Mouse (Mus musculus) activated CD4-positive, CD25-positive, alpha-beta regulatory T cell, adult 9 weeks (primary cell): ENCODE results near the gene Arfgap2. TPM values are rescaled to one million over a fixed set of nuclear protein-coding genes. Genes with fewer than 3 reads are reported as not detected.

Experiments
- polyA plus RNA-seq: library from polyadenylated mRNA; unstranded; fragments of 100-300 nt; shearing (Covaris generic); gene quantifications from one replicate; pipeline ENCODE4 v1.2.1, GENCODE M21; 2017

Gene Arfgap2
- 127 TPM for polyA plus RNA-seq

GRCm38 (mm10) chr2:91264711-91265681 lies at the start of gene Arfgap2:
Arfgap2 (plus strand) TSS chr2:91264974.

GRCm38 (mm10) chr2:91236601-91237510 lies 27.9 kb upstream of the Arfgap2 start, which contains the start of gene Ddb2:
Ddb2 (minus strand) TSS chr2:91236982.

GRCm38 (mm10) chr2:91255661-91256150 lies 9.1 kb upstream of the Arfgap2 start, which contains the start of gene Pacsin3:
Pacsin3 (plus strand) TSS chr2:91255954.

Other genes with a start within 250 kb of the Arfgap2 start
- 6.2 TPM for gene Rapsn, start 229.4 kb upstream of the Arfgap2 start, polyA plus RNA-seq
- 282 TPM for gene Psmc3, start 211.0 kb upstream of the Arfgap2 start, polyA plus RNA-seq
- 36.3 TPM for gene Slc39a13, start 194.6 kb upstream of the Arfgap2 start, polyA plus RNA-seq
- 1.2 TPM for gene Spi1, start 182.6 kb upstream of the Arfgap2 start, polyA plus RNA-seq
- gene Mybpc3, start 146.8 kb upstream of the Arfgap2 start, polyA plus RNA-seq = not detected
- 132 TPM for gene Madd, start 81.1 kb upstream of the Arfgap2 start, polyA plus RNA-seq
- 1.9 TPM for gene Nr1h3, start 62.1 kb upstream of the Arfgap2 start, polyA plus RNA-seq
- 21.2 TPM for gene Acp2, start 62.1 kb upstream of the Arfgap2 start, polyA plus RNA-seq
- gene Ddb2, start 28.0 kb upstream of the Arfgap2 start, polyA plus RNA-seq = 88.7 TPM
- gene Pacsin3, start 9.0 kb upstream of the Arfgap2 start, polyA plus RNA-seq = 0.46 TPM
- 30.6 TPM for gene 1110051M20Rik, start 179.7 kb downstream of the Arfgap2 start, polyA plus RNA-seq
- gene Lrp4, start 192.5 kb downstream of the Arfgap2 start, polyA plus RNA-seq = not detected